Mouse (Mus musculus): ENCODE results near the gene Lhx5. TPM values are rescaled to one million over a fixed set of nuclear protein-coding genes. Genes with fewer than 3 reads are reported as not detected.

Lhx5 gene
- polyA plus RNA-seq, 1 experiment, result not detected

GRCm38 (mm10) chr5:120435006-120435681 lies 3.6 kb downstream of the Lhx5 start:
- no peaks in the 10 kb centered on the region for H3K4me1 ChIP-seq (ENCODE audit: control insufficient read depth, insufficient read depth, low read length)
- TF ChIP-seq POLR2A (IDR thresholded peaks at IDR 0.05; ENCODE audit: borderline replicate concordance, control insufficient read depth, low read depth, low read length) (no peak), CTCF (IDR thresholded peaks at IDR 0.05; ENCODE audit: control insufficient read depth, insufficient read depth, low read length) (no peak)
- no peak overlapping the region for H3K4me3 ChIP-seq (replicated peaks; ENCODE audit: control insufficient read depth, low read depth, low read length)
- WGBS, result 3% methylated on average over 44 of the region's 44 CpGs
- no peak overlapping the region; the same call in 1 of the 2 replicates for H3K27ac ChIP-seq (ENCODE audit: control insufficient read depth, insufficient read depth, low read depth, low read length, poor library complexity)

DNA sequence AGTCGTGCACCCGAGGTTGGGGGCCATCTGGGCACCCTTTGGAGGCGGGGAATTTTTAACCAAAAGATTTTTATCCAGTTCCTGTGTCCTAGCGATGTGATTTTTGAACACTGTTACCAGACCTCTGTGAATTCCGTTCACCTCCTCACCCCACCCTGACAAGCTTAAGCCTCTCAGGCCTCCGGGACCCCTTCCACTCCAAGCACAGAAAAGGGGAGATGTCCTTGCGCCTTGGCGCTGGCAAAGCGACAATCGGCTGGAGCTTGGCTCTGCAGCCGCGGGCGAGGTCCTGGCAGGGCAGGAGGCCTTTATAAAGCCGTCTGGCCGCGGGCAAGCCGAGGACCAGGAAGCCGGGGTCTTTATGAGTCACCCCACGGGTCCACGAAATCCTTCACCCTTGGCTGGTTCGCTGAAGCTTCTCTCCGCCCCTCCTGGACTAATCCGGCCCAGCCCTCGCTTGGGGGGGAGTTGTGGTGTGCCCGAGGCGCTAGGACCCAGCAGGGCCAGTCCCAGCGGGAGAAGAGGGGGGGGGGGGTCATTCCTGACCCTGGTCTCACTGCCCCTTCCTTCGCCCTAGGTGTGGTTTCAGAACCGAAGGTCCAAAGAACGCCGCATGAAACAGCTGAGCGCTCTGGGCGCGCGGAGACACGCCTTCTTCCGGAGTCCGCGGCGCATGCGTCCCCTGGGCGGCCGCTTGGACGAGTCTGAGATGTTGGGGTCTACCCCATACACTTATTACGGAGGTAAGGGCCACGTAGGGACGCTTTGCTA lies 4.4 kb downstream of the Lhx5 start:
- TF ChIP-seq POLR2A (IDR thresholded peaks at IDR 0.05; ENCODE audit: borderline replicate concordance, control insufficient read depth, low read depth, low read length) (no peak), CTCF (IDR thresholded peaks at IDR 0.05; ENCODE audit: control insufficient read depth, insufficient read depth, low read length) (no peak)
- WGBS, result 4% methylated on average over 47 of the region's 47 CpGs
- no peaks in the 10 kb centered on the region for H3K4me1 ChIP-seq (ENCODE audit: control insufficient read depth, insufficient read depth, low read length)
- H3K27ac ChIP-seq (ENCODE audit: control insufficient read depth, insufficient read depth, low read depth, low read length, poor library complexity), result no peak overlapping the region; the same call in 1 of the 2 replicates
- no peak overlapping the region for H3K4me3 ChIP-seq (replicated peaks; ENCODE audit: control insufficient read depth, low read depth, low read length)

DNA sequence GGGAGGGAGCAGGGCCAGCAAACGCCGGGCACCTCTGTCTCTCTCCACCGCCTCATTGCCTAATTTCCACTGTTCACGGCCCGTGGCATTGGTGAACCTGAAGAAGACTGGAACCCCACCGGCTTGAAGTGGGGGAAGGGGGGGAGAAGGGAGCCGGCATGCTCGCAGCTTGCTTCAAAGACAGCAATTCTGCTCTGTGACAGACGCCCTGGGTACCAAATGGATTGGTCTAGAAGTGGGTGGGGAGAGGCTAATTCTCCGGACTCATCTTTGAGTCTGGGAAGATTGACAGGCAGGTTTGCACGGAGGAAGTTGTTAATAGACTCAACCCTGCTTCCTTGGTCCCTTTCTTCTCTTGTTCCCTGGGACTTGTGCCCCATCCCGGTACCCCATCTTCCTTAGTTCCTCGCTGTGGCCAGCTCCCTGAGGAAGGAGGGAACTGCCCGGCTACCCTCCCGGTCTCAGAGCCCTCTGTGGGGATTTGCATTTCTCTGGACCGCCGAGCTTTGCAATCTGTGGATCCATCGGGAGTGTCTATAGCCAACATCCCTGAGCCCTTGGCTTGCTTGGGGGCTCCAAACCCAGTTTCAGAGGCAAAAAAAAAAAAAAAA lies 5.5 kb downstream of the Lhx5 start:
- 2% methylated on average over 18 of the region's 18 CpGs for WGBS

DNA sequence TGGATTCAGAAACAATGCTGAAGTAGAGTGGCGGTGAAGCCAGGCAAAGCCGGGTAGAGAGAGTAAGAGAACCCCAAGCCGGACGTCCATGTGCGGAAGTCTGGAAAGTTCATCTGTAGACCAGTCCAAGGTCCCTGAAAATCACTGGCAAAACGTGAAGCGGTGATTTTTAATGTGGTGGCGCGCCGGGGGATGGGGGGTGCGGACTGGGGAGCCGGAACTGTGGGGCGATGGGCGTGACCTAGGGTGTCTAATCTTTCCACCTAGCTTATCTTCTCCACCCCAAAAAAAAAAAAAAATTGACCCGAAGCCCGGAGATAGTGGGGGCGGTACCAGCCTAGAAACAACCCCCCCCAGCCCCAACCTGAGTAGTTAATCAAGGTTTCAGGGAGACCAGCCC lies 6.0 kb downstream of the Lhx5 start:
- H3K27ac ChIP-seq (ENCODE audit: control insufficient read depth, insufficient read depth, low read depth, low read length, poor library complexity), result no peak overlapping the region
- WGBS, result 5% methylated on average over 17 of the region's 17 CpGs
- TF ChIP-seq CTCF (IDR thresholded peaks at IDR 0.05; ENCODE audit: control insufficient read depth, insufficient read depth, low read length), result no peak
- TF ChIP-seq POLR2A (IDR thresholded peaks at IDR 0.05; ENCODE audit: borderline replicate concordance, control insufficient read depth, low read depth, low read length), result no peak
- H3K4me3 ChIP-seq (replicated peaks; ENCODE audit: control insufficient read depth, low read depth, low read length), result no peak overlapping the region
- no peaks in the 10 kb centered on the region for H3K4me1 ChIP-seq (ENCODE audit: control insufficient read depth, insufficient read depth, low read length)

More for the DNA sequence above, 5.5 kb downstream of the Lhx5 start:
- no peak for TF ChIP-seq CTCF (IDR thresholded peaks at IDR 0.05; ENCODE audit: control insufficient read depth, insufficient read depth, low read length)
- no peak for TF ChIP-seq POLR2A (IDR thresholded peaks at IDR 0.05; ENCODE audit: borderline replicate concordance, control insufficient read depth, low read depth, low read length)
- H3K27ac ChIP-seq (ENCODE audit: control insufficient read depth, insufficient read depth, low read depth, low read length, poor library complexity), result no peak overlapping the region
- H3K4me3 ChIP-seq (replicated peaks; ENCODE audit: control insufficient read depth, low read depth, low read length), result no peak overlapping the region
- H3K4me1 ChIP-seq (ENCODE audit: control insufficient read depth, insufficient read depth, low read length), result no peaks in the 10 kb centered on the region

GRCm38 (mm10) chr5:120437986-120438385 lies 6.5 kb downstream of the Lhx5 start:
- H3K4me1 ChIP-seq (ENCODE audit: control insufficient read depth, insufficient read depth, low read length), result no peaks in the 10 kb centered on the region
- WGBS, result 4% methylated on average over 33 of the region's 33 CpGs
- no peak overlapping the region for H3K4me3 ChIP-seq (replicated peaks; ENCODE audit: control insufficient read depth, low read depth, low read length)
- no peak overlapping the region for H3K27ac ChIP-seq (ENCODE audit: control insufficient read depth, insufficient read depth, low read depth, low read length, poor library complexity)
- TF ChIP-seq CTCF (IDR thresholded peaks at IDR 0.05; ENCODE audit: control insufficient read depth, insufficient read depth, low read length) (no peak), POLR2A (IDR thresholded peaks at IDR 0.05; ENCODE audit: borderline replicate concordance, control insufficient read depth, low read depth, low read length) (no peak)

GRCm38 (mm10) chr5:120438469-120438868 lies 7.0 kb downstream of the Lhx5 start:
- Histone ChIP-seq H3K27ac (ENCODE audit: control insufficient read depth, insufficient read depth, low read depth, low read length, poor library complexity) (no peak overlapping the region), H3K4me3 (replicated peaks; ENCODE audit: control insufficient read depth, low read depth, low read length) (no peak overlapping the region), H3K4me1 (ENCODE audit: control insufficient read depth, insufficient read depth, low read length) (no peaks in the 10 kb centered on the region)
- TF ChIP-seq POLR2A (IDR thresholded peaks at IDR 0.05; ENCODE audit: borderline replicate concordance, control insufficient read depth, low read depth, low read length), result no peak
- no peak for TF ChIP-seq CTCF (IDR thresholded peaks at IDR 0.05; ENCODE audit: control insufficient read depth, insufficient read depth, low read length)
- WGBS, result 4% methylated on average over 13 of the region's 13 CpGs

- no peak for TF ChIP-seq POLR2A (IDR thresholded peaks at IDR 0.05; ENCODE audit: borderline replicate concordance, control insufficient read depth, low read depth, low read length)
- TF ChIP-seq CTCF (IDR thresholded peaks at IDR 0.05; ENCODE audit: control insufficient read depth, insufficient read depth, low read length), result no peak
- no peak overlapping the region for H3K4me3 ChIP-seq (replicated peaks; ENCODE audit: control insufficient read depth, low read depth, low read length)
- H3K27ac ChIP-seq (ENCODE audit: control insufficient read depth, insufficient read depth, low read depth, low read length, poor library complexity), result no peak overlapping the region
- H3K4me1 ChIP-seq (ENCODE audit: control insufficient read depth, insufficient read depth, low read length), result no peaks in the 10 kb centered on the region
- 4% methylated on average over 27 of the region's 27 CpGs for WGBS
These were observed 7.7 kb downstream of the Lhx5 start for GRCm38 (mm10) chr5:120438991-120439710.
